Mouse (Mus musculus) thymus, adult 2 months (tissue): Measurements from ENCODE around the gene Eif2s2.

Experiments
- CTCF ChIP-seq: fragments of 200-500 bp; IDR thresholded peaks from 2 replicates; pipeline ENCODE4 v1.5.1; 2012; ENCODE audit warnings: mild to moderate bottlenecking, control low read depth, low read length, moderate library complexity, borderline replicate concordance; ENCODE audit not compliant: control insufficient read depth, poor library complexity, insufficient read depth; ENCODE audit errors: extremely low read depth
- POLR2A ChIP-seq: fragments of 200-500 bp; IDR thresholded peaks from 2 replicates; pipeline ENCODE4 v1.6.1; 2012; ENCODE audit warnings: mild to moderate bottlenecking, low read length, control low read depth, moderate library complexity; ENCODE audit not compliant: control insufficient read depth, poor library complexity, insufficient read depth; ENCODE audit errors: extremely low read depth

GRCm38 (mm10) chr2:154832471-154832870 lies 60.3 kb downstream of the Eif2s2 start:
- TF ChIP-seq CTCF = no peak
- TF ChIP-seq POLR2A = no peak
